Mouse (Mus musculus) intestine, embryonic 16.5 days (tissue): ENCODE data around the gene Tyro3. TPM values are rescaled to one million over a fixed set of nuclear protein-coding genes. Genes with fewer than 3 reads are reported as not detected.

Experiments
- ATAC-seq: fragments of 200-750 bp; cut with Nextera tagmentation; 2 replicates; pipeline ENCODE4 v1.8.0; 2017; ENCODE audit warnings: moderate TSS enrichment, moderate library complexity
- H3K27ac ChIP-seq: fragments of 300-500 bp; sonication (generic); 2 replicates; pipeline ENCODE4 v1.5.1; 2014; ENCODE audit warnings: mild to moderate bottlenecking, low read length
- H3K27me3 ChIP-seq: fragments of 300-500 bp; sonication (generic); replicated peaks from 2 replicates; pipeline ENCODE4 v1.6.1; 2014; ENCODE audit warnings: low read length, control low read depth, mixed read lengths; ENCODE audit not compliant: control insufficient read depth, insufficient read depth
- H3K36me3 ChIP-seq: fragments of 300-500 bp; sonication (generic); 2 replicates; pipeline ENCODE4 v1.6.1; 2014; ENCODE audit warnings: low read length, control low read depth; ENCODE audit not compliant: control insufficient read depth, insufficient read depth
- H3K4me1 ChIP-seq: fragments of 300-500 bp; sonication (generic); 2 replicates; pipeline ENCODE4 v1.6.1; 2014; ENCODE audit warnings: low read length, control low read depth, mixed read lengths; ENCODE audit not compliant: control insufficient read depth, insufficient read depth
- H3K4me2 ChIP-seq: fragments of 300-500 bp; sonication (generic); 2 replicates; pipeline ENCODE4 v1.6.1; 2014; ENCODE audit warnings: low read depth, low read length, control low read depth
- H3K4me3 ChIP-seq: fragments of 300-500 bp; sonication (generic); 2 replicates; pipeline ENCODE4 v1.5.1; 2014; ENCODE audit warnings: mild to moderate bottlenecking, low read length
- H3K9ac ChIP-seq: fragments of 300-500 bp; sonication (generic); 2 replicates; pipeline ENCODE4 v1.6.1; 2014; ENCODE audit warnings: low read depth, low read length
- H3K9me3 ChIP-seq: fragments of 300-500 bp; sonication (generic); 2 replicates; pipeline ENCODE4 v1.6.1; 2016; ENCODE audit warnings: low read length, control low read depth; ENCODE audit not compliant: control insufficient read depth
- WGBS: fragments of 180-500 bp; shearing (Covaris S2); extraction: QIAGEN DNeasy Blood & Tissue Kit; methylation state at CpG from one replicate; pipeline ENCODE4 v1.1.7; 2014; 5-methylcytosine and 5-hydroxymethylcytosine counted together
- polyA plus RNA-seq: library from polyadenylated mRNA; unstranded; fragments of >200 nt; fragmentation: Nextera tagmentation; extraction: Ambion mirVana; gene quantifications from 2 replicates; pipeline ENCODE4 v1.2.1, GENCODE M21; 2015

Gene Tyro3
- 11.4 and 12.9 TPM in 2 replicates for polyA plus RNA-seq

DNA sequence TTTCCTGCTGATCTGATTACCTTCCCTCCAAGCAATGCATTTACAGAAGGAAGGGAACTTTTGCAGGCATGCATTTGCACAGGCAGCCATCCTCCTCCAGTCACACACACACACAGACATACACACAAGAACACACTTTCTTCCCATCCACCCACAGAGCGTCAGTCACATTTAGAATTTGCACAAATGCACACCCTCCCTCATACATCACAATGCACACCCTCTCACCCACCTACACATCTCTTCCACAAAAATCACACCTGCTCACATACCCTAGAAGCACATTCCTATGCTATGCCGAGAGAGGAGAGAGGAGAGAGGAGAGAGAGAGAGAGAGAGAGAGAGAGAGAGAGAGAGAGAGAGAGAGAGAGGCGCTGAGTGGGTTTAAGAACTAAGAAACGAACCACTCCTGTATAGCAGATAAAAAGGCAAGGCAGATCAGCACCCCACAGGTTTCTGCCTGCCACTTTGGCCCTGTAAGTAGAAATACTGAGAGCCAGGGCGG, at the start of gene Tyro3:
Gene Tyro3, plus strand, starts transcription at position 455 of the 505 bp plus-strand sequence.
- no peak for ATAC-seq
- Histone ChIP-seq H3K27me3 (peaks cover 2% of the 10 kb centered on the region; the same call in 1 of the 2 replicates), H3K27ac (no peak within 1 kb of the TSS), H3K36me3 (no peaks in the 10 kb centered on the region), H3K9ac (no peak within 1 kb of the TSS), H3K9me3 (no peaks in the 10 kb centered on the region), H3K4me3 (no peak within 1 kb of the TSS), H3K4me2 (no peak within 1 kb of the TSS), H3K4me1 (peaks cover 16% of the 10 kb centered on the region)
- WGBS, result 75% methylated on average over 5 of the region's 5 CpGs

DNA sequence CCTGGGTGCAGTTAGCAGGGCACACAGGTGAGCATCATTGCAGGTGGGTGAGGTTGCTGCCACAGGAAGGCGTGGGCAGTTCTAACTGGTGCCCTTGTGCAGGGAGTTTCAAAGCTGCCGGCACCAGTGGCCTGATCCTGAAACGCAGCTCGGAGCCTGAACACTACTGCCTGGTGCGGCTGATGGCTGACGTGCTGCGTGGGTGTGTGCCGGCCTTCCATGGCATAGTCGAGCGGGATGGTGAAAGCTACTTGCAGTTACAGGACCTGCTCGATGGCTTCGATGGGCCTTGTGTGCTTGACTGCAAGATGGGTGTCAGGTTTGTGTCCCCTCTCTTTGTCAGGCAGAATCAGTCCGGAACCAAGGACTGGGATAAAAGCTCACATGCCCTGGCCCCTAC, 48.3 kb upstream of the Tyro3 start:
- H3K27me3 ChIP-seq, result peaks cover 3% of the 10 kb centered on the region; the same call in 1 of the 2 replicates
- peaks cover 8% of the 10 kb centered on the region for H3K4me1 ChIP-seq
- 75% methylated on average over 13 of the region's 13 CpGs for WGBS
- no peaks in the 10 kb centered on the region for H3K9me3 ChIP-seq
- no peak for ATAC-seq
- no peak overlapping the region for H3K27ac ChIP-seq
- no peak overlapping the region for H3K4me2 ChIP-seq
- no peaks in the 10 kb centered on the region for H3K36me3 ChIP-seq
- no peak overlapping the region for H3K4me3 ChIP-seq
- H3K9ac ChIP-seq, result no peak overlapping the region

DNA sequence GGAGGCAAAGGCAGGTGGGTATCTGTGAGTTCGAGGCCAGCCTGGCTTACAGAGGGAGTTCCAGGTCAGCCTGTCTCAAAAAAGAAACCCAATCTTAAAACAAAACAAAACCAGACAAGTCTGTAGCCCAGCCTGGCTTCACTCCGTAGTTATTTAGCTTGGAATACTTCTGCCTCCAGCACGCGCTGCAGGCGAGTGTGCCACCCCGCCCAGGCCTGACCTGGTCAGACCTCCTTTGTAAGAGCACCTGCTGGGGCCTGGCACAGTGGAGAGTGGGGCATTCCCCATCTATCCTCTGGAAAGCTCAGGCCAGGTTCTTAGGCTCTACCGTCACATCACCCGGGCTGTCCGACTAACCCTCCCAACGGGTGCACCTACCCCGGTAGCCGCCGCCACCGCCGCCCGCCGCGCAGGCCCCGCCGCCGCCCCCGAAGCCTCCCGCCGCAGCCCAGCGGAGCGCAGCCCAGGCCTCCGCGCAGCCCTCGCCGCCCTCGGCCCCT, 39.9 kb upstream of the Tyro3 start:
- Histone ChIP-seq H3K4me1 (peaks cover 7% of the 10 kb centered on the region), H3K27me3 (peaks cover 30% of the 10 kb centered on the region), H3K36me3 (no peaks in the 10 kb centered on the region), H3K4me2 (peak overlapping the region; percentile 99), H3K9ac (peak overlapping the region; percentile 68), H3K9me3 (no peaks in the 10 kb centered on the region), H3K4me3 (peak overlapping the region; percentile 66), H3K27ac (no peak overlapping the region)
- whole genome bisulfite sequencing, result 4% methylated on average over 31 of the region's 31 CpGs
- peak; percentile 64 for ATAC-seq

DNA sequence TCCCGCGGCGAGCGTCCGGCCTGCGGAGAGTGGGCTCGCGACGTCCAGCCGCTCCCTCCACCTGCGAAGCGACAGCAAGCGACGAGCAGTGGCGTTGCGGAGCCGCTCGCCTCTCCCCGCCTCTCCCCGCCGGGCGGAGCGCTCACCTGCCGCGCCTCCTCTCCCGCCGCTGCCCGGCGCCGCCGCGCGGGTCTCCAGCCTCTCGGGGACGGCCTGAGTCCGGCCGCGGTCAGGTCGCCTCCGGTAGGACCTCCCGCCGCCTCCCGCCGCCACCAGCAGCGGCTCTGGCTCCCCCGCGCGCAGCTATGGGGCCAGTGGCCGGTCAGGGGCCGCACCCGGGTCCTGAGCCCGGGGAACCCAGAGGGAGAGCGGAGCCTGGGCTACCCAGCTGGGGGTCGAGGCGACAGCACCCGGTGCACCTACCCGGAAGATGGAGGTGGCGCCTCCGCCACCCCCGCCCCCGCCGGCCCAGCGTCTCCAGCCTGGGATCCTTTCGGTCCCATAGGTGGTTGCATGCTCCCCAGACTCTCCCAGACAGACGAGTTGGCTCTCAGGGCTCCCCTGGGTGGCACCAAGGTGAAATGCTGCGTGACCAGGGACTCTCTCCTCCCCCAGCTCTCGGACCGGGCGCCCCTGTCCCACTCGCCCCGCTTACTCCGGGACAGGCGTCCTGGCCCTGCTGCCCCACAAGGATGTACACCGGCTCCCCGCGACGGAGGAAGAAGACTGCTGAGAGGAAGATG, 39.3 kb upstream of the Tyro3 start:
- peaks cover 27% of the 10 kb centered on the region for H3K27me3 ChIP-seq

DNA sequence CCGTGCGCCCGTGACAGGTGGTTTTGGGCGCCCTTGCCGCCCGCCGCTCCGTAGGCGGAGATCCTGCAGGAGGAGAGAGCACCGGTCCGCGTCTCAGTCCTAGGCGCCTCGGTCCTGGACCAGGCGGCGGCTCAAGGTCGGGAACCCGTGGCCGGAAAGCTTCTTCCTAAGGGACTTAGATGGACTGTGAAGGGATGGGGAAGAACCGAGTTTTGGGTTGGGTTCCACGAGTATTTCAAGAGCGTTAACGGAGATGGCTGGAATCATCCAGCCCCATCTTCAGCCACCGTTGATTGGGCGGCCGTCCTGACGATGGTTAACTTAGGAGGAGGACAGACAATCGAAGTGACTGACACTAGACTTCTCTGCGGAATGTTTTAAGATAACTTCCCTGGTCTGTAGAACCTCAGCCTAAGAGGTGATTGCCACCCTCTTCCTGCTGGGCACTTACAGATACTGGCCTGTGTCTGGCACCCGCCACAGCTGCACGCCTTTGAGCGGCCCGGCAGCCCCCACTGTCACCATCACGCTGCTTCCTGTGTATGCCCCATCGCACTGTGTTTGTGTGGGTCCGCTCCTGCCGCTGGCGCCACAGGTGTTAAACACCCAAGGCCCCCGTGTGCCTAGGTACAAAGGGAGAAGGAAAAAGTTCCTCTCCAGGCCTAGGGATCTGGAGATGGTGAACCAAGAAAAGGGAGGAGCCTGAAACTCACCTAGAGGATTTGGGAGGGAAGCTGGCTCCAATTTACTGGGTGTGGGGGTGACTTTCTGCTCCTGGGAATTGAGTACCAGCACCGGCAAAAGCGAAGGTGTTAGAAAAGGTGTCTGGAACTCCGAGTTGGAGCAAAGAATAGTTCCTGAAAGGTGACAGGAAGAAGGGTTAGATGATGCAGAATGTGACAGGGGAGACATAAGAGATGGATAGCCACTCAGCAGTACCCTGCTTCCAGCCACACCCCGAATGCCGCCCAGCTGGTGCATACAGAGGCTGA, 38.4 kb upstream of the Tyro3 start:
- Histone ChIP-seq H3K4me2 (peak overlapping the region; percentile 99), H3K9ac (peak overlapping the region; percentile 68; the same call in 1 of the 2 replicates), H3K9me3 (no peaks in the 10 kb centered on the region), H3K36me3 (no peaks in the 10 kb centered on the region), H3K27me3 (peaks cover 27% of the 10 kb centered on the region), H3K4me1 (peaks cover 7% of the 10 kb centered on the region), H3K27ac (no peak overlapping the region), H3K4me3 (peak overlapping the region; percentile 66)
- 6% methylated on average over 44 of the region's 44 CpGs for WGBS
- peak; percentile 10; the same call in 1 of the 2 replicates for ATAC-seq

More for the DNA sequence above, 39.3 kb upstream of the Tyro3 start:
- Histone ChIP-seq H3K4me3 (peak overlapping the region; percentile 66), H3K27ac (no peak overlapping the region), H3K9me3 (no peaks in the 10 kb centered on the region), H3K36me3 (no peaks in the 10 kb centered on the region), H3K4me2 (peak overlapping the region; percentile 99), H3K9ac (peak overlapping the region; percentile 68), H3K4me1 (peaks cover 7% of the 10 kb centered on the region)
- ATAC-seq, result peak; percentile 41
- under 1% methylated on average over 73 of the region's 77 CpGs for whole genome bisulfite sequencing

DNA sequence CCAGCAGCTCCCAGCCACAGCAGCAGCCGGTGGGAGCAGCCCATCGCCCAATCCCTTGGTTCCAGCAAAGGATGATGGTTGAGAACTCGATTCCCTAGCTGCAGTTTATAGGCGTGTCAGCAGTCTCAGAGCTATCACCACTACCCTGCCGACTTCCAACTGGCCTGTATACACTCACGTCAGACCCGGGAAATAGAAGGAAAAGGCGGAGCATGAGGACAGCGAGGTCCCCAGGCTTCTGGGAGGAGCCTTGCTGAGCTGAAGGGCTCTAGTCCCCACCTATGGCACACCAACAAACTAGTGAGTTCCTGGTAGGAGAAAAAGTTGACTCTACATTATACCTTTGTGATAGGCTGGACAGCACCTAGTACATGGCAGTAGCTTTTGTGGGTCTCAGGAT, 37.3 kb upstream of the Tyro3 start, which contains the start of gene Ltk:
Gene Ltk, minus strand, starts transcription at position 181 of the 400 bp plus-strand sequence.
- Histone ChIP-seq H3K4me1 (peaks cover 7% of the 10 kb centered on the region), H3K9ac (no peak within 1 kb of the TSS), H3K36me3 (no peaks in the 10 kb centered on the region), H3K27me3 (peaks cover 24% of the 10 kb centered on the region), H3K4me3 (no peak within 1 kb of the TSS), H3K4me2 (no peak within 1 kb of the TSS), H3K27ac (no peak within 1 kb of the TSS), H3K9me3 (no peaks in the 10 kb centered on the region)
- peak; percentile 34; the same call in 1 of the 2 replicates for ATAC-seq
- 13% methylated on average over 9 of the region's 9 CpGs for WGBS

DNA sequence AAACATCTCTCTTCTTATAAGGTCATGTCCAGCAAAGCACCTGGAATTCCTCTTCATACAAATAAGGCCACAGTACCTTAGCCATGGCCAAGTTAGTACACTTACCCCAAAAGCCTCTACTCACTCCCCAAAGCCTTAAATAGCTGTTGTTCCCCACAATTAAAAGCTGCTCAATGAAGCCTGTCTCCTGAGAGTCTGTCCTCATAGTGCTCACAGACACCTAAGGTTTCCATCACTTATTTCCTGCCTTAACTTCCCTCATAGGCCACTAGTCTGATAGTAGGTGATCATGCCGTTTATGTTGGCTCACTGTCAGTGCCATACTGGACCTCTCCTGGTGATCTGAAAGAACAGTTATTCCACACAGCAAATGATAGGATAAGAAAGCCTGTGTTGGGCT, 35.3 kb upstream of the Tyro3 start:
- peaks cover 21% of the 10 kb centered on the region for H3K27me3 ChIP-seq

DNA sequence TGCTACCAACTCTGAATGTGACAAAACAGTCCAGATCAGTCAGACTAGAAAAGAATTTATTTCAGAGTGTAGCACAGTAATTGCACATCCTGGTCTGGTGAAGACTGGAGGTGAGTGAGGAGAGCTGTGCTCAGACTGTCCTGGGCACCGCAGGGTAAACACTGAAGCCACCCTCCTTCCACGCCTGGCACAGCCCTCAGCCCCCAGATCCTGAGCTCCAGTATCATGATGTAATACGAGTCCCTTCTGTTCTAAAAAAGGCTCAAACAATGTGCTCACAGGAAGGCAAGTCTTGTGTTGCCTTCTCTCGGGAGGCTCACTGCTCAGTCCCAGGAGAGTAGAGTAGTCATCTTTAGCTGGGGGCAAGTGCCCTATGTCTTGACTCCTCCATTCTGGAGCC, 33.6 kb upstream of the Tyro3 start:
- WGBS, result 73% methylated on average over 4 of the region's 4 CpGs

More for the DNA sequence above, 35.3 kb upstream of the Tyro3 start:
- ATAC-seq, result no peak
- Histone ChIP-seq H3K9ac (no peak overlapping the region), H3K4me2 (no peak overlapping the region), H3K4me3 (no peak overlapping the region), H3K27ac (no peak overlapping the region), H3K9me3 (no peaks in the 10 kb centered on the region), H3K4me1 (peaks cover 7% of the 10 kb centered on the region), H3K36me3 (no peaks in the 10 kb centered on the region)
- WGBS, result 71% methylated on average over 1 of the region's 1 CpGs

More for the DNA sequence above, 33.6 kb upstream of the Tyro3 start:
- Histone ChIP-seq H3K4me2 (no peak overlapping the region), H3K27me3 (peaks cover 5% of the 10 kb centered on the region), H3K4me3 (no peak overlapping the region), H3K9ac (no peak overlapping the region), H3K36me3 (peaks cover 5% of the 10 kb centered on the region; the same call in 1 of the 2 replicates), H3K9me3 (no peaks in the 10 kb centered on the region), H3K4me1 (no peaks in the 10 kb centered on the region), H3K27ac (no peak overlapping the region)
- no peak for ATAC-seq
